Mouse (Mus musculus): ENCODE measurements around the gene Wdr47.
"Not testable (repeated sequence)": the region's sequence is repeated elsewhere in the genome, so short reads cannot be mapped to it uniquely, and the experiment has no call there.

The Wdr47 gene

DNA sequence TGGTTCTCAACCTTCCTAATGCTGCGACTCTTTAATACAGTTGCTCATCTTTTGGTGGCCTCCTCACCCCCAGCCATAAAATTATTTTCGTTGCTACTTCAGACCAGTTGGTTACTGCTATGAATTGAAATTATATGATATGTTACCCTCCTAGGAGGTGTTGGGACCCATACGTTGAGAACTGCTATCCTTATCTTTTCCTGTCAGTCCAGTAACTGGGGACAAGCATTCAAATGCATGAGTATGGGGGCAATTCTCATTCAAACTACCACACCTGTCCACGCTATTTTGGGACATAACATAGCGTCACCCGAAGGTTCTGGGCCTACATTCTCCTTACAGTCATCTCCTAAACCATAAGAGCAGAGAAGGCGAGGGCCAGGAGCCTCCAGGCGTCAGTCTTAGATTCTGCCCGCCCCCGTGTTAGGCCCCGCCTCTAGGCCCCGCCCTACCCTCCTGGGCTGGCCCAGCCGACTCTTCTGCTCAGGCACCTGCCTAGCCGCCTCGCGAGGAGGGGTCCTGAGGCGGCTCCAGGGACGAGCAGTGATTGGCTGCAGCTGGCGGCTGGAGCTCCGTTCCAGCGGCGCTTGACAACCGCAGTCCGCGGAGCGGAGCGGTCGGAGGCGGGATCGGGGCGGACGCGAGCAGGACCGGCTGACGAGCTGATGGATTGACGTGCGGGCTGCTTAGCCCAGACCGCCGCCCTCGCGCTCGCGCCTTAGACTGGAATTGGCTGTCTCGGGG, at the start of gene Wdr47:
Gene Wdr47 (plus strand): TSS at position 494 of the 744 bp plus-strand sequence.
- peak; percentile 98 for DNase-seq

DNA sequence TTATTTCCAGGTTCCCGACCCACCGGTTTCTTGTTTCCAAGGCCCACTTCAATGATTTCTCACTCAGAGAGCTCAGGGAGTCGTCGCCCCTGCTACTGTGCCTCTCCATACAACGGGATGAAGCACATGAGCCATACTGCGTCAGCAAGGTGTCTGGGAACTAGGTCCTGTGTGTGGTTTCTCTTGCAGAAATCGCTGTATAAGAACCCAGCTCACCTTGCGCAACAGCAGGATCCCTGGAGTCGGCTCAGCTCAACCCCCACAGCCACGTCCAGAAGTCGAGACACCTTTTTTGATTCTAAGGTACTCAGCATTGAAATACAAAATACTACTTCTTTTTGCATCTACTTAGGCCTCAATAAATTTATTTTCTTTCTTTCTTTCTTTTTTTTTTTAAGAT, 48.8 kb upstream of the Wdr47 start:
- no peak for DNase-seq

DNA sequence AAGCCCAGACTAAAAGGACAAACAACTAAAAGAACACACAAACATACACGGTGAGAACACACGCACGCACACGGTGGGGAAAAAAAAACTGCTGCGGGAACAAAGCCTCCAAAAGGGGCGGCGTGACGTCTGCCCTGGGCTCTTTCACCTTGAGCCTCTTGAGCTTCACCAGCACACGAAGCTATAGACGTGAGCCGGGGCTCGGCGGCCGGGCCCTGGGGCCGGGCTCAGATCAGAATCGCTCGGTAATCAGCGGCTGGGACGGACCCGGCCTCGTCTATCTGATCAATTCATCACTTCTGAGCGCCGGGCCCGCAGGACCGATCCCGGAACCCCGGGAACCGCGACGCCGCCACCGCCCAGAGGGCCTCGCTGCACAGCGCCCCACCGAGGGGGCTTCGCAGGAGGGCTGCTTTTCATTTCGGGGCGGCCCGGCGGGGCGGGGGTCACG, 36.9 kb upstream of the Wdr47 start:
- DNase-seq: no peak

DNA sequence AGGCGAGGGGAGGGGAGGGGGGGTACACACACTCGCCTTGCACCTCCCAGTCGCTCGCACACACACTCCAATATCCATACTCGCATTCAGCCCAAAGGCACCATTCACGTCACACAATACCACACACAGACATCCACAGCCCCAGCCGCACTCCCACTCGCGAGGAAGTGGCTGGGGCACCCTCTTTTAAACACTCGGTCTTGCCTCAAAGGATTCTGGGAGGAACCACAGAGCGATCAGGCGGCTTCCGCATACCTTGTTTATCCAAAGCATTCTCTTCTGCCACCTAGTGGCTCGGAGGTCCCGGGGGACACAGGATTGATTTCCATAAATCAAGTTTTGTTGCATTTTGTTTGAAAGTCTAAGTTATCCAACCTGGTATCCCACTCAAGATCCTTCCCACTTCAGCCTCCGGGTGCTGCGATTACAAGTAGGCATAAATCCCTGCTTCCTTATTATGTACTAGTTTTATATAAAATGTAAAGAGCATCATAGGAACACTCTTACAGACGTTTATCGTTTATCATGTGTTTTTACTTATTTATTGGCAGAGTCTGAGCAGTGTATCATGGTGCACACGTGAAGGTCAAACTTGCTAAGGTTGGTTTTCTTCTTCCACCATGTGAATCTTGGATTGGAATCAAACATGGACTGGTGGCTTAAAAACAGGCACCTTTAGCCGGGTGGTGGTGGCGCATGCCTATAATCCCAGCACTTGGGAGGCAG, 36.3 kb upstream of the Wdr47 start:
- peak; percentile 94 for DNase-seq

DNA sequence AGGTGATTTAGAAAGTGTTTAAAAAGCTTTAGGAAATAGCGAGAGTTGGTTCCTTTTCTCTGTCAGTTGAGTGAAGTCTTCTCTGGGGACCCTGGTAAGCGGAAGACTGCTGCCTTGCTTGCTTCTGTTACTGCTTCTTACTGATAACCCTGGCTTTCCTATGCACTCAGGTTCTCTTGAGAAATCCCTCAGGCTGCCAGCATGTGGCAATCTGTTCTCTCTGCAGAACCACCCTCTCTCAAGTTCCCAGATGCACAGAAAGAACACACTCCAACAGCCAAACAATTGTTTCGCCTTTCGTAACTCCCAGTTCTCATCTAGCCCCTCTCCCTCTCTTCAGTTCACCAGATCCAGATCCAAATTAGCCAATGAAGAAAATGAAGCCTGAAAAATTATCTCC, 33.2 kb upstream of the Wdr47 start:
- no peak for DNase-seq

DNA sequence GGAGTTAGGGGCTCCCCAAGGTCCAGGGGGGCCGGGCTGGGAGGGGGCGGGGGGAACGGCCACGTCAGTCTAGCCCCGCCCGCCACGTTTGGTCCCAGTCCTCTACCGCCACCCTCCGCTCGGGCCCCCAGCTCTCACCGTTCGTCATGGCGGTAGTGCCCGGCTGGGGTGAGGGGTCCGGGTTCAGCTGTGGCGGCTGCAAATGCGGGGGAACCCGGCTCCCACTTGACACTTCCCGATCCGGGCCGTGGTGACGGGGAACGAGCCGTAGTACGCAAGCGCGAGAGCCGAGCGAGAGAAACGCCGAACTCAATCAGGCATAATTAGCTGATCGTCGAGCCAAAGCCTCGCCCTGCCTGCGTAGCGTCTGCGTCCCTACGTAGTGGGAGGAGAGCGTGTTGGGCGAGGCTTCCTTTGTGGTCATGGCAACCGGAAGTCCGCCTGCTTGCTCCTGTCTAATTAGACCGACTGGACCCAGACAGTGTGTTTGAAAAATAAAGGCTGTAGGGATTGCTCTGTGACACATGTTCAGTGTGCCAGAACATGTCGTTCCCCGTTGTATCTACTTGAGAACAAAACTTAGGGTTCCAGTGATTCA, 28.8 kb upstream of the Wdr47 start, which contains the start of gene Tmem167b:
Gene Tmem167b (minus strand): TSS at position 334 of the 598 bp plus-strand sequence.
- peak; percentile 93 for DNase-seq

DNA sequence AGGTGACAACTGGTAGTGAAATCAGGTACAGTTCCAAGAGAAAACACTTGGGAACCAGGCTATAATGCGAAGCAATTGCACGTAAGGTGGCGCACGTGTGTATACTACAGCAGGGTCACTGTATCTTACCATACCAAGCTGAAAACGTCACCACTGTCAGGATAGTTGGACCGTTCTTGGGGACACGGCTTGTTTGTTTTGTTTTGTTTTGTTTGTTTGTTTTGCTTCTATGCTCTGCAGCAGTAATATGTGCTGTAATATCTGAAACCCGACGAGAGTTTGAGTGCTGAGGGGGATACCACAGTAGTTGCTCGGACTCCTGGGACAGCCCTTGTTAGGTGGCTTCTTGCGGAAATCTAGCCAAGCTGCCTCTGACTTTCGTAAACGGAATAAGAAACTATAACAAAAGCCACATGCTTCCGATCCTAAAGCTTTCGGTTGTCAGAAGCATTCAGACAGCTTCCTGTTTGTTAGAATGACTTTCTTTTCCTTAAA, 28.3 kb upstream of the Wdr47 start:
- DNase-seq: peak; percentile 55

DNA sequence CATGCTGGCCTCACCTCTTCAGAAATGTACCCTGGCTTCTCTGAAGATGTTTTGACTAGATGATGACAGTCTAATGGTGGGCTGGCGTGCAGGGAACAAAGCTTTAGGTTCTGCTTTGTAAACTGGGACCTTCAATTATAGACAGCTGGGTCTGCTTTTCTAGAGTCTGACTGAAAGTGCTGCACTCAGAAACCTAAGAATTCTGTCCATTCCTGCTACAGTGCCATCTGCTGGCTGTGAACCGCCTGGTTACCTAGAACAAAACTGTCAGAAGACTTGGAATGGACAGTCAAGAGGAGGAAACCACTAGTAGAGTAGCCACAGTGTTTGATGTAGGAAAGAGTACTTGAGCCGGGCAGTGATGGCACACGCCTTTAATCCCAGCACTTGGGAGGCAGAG, 27.8 kb upstream of the Wdr47 start:
- DNase-seq: peak; percentile 90

DNA sequence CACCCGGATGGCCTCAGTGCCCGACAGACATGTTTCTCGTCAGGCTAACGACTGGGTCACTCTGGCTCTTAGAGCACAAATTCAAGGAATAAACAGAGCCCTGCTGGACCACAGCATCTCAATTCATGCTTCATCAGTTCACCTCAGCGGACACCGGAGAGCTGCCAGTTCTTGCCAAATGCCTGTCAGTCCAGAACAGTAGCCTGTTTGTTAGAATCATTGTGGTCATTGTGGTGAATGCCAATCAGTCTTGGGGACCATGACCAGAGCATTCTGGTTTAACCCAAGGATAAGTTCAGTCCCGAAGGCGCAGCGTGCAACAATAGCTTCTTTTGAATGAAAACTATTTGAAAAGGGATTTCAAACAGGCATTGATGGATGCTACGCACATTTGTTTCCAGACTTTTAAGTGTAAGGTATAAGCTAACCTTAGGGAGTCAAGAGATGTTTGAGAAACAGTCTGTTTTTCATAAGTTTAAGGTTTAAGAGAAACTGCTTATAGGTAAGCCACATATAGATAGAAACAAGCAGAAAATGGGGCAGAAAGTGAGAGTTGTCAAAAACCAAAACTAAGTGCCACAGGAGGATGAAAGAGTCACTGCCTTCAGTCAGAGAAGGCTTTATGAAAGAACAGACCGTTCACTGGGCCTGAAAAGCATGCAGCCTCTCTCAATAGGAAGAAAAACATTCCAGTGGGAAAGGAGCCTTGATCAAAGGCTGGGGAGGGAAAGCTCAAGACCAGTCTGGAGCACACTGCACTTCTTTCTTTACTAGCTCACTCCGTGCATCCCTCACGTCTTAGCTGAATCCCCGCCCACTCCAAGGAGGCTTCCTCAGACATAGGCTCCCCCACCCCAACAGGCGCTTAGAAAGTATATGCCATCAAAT, 22.8 kb upstream of the Wdr47 start:
- no peak for DNase-seq

DNA sequence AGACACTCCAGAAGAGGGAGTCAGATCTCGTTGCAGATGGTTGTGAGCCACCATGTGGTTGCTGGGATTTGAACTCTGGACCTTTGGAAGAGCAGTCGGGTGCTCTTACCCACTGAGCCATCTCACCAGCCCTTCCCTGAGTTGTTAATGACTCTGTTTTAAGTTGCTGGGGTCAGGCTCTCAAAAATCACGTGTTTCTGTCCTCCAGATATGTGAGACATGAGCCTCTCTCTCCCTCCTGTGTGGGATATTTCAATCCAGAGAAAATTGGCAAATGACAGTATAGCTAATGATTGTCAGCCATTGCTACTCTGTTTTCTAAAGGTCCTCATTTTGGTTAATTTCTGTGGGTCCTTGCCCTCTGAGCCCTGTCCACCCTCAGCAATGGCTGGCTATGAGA, 21.4 kb upstream of the Wdr47 start:
- not testable (repeated sequence) for DNase-seq

DNA sequence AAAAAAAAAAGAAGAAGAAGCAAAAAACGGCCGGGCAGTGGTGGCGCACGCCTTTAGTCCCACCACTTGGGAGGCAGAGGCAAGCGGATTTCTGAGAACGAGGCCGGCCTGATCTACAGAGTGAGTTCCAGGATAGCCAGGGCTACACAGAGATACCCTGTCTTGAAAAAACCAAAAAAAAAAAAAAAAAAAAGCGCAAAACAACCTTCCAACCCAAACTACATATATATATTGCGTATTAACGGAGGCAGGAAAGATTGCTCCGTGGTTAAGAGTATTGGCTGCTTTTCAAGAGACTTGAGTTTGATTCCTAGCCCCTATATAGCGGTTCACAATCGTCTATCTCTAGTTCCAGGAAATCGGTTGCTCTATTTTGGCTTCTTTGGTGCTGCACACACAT, 20.3 kb upstream of the Wdr47 start:
- no peak for DNase-seq

DNA sequence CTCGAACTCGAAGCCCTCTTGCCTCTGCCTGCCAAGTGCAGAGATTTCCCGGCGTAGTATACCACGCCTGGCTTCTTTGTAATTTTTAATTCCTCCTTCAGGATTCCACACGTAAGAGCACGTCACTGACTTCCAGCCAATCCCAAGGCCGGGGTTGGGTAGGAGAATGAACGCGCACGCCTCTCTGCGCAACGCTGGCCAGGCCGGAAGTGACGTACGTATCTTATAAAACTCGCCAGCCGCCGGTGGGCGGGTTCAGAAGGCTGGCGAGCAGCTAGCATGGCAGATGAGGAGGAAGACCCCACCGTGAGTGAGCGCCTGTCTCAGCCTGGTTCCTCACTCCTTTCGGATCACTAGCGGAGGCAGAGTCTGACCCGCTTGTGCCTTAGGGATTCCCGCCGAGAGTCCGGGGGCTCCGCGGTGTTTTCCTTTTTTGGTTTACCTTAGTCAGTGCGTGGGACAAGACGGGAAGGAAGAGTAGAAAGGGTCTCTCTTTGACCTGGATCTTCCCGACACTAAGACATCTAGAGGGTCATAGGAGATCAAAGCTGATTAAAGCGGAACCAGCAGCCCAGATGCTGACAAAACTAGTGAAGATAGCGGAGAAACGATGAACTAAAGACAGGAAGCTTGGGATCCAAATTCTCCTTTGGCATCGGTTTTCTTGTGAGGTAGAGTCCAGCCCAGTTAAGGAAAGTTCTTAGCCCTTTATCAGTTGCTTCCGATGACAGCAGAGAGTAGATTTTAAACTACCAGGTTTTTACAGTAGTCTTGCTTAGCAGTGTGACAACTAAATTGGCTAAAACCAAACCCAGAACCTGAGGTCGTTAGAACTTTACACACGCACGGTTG, 19.4 kb upstream of the Wdr47 start, which contains the start of gene Taf13:
Gene Taf13 (plus strand): TSS at position 256 of the 852 bp plus-strand sequence.
- DNase-seq: peak; percentile 96

DNA sequence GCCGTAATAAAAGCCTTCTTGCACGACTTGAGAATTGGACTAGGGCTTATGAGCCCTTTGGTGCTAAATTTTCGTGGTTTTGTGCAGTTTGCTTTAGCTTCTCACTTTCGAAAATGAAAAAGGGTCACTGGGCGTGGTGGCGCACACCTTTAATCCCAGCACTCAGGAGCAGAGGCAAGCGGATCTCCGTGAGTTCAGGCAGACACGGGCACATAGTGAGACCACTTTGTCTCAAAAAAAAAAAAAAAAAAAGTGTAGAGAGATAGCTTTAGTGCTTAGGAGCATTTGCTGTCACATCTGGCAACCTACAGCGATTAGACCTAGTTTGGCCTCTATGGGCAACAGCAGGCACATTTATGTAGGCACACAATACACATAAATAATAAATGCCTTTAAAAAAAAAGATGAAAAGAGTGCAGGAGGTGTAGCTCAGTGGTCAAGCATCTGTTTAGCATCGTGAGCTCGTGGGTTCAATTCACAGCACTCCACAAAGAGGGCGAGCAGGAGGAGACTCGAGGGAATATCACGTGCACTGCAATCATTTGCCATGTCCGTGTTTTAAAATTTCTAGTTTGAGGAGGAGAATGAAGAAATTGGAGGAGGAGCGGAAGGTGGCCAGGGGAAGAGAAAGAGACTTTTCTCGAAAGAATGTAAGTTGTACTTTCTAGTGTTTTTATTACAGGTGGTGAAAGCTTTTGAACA, 18.6 kb upstream of the Wdr47 start:
- DNase-seq: no peak

DNA sequence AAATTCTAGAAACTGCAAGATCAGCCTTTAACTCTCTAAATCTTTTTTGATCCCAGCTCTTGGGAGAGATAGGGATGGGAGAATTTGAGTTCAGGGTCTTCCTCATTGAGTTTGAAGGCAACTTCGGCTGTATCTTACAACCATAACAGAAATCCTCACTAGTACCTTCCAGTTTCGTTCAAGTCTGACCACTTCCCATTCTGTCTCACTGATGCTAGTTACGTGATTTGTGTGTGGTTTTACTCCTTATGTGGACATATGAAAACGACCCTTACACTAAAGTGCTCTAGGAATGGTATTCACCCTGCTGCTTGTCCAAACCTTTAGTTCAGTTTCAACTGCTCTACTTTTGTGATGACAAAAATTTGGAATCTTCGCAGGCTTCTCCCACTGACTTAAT, 17.1 kb upstream of the Wdr47 start:
- no peak for DNase-seq

DNA sequence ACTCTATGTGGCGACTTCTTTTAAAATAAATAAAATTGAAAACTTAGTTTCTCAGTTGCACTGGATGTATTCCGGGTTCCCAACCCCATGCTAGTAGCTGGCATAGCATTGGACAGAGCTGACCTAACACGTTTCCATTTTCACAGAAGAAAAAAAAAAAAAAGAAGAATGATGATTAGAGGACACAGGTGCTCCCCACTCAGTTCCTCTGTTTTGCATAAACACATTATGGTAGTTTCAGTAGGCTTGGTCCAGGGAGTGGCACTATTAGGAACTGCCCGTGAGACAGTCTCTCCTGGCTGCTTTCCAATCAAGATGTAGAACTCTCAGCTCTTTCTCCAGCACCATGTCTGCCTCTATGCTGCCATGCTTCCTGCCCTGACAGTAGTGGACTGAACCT, 6.5 kb upstream of the Wdr47 start:
- no peak for DNase-seq

DNA sequence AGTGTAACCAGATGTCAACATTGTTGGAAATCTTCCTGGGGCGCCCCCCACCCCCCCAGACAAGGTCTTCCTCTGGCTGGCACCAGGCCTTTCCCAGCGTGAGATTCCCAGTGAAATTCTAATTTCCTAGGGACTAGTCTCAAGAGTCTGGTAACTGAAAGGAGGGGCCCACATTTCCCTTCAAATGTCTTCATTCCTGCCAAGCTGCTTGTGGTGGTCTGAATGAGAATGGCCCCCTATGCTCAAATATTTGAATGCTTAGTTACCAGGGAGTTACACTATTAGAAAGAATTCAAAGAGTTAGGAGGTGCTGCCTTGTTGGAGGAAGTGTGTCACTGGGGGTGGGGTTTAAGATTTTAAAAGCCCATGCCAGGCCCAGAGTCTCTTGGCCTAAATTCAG, 2.6 kb upstream of the Wdr47 start:
- no peak for DNase-seq

DNA sequence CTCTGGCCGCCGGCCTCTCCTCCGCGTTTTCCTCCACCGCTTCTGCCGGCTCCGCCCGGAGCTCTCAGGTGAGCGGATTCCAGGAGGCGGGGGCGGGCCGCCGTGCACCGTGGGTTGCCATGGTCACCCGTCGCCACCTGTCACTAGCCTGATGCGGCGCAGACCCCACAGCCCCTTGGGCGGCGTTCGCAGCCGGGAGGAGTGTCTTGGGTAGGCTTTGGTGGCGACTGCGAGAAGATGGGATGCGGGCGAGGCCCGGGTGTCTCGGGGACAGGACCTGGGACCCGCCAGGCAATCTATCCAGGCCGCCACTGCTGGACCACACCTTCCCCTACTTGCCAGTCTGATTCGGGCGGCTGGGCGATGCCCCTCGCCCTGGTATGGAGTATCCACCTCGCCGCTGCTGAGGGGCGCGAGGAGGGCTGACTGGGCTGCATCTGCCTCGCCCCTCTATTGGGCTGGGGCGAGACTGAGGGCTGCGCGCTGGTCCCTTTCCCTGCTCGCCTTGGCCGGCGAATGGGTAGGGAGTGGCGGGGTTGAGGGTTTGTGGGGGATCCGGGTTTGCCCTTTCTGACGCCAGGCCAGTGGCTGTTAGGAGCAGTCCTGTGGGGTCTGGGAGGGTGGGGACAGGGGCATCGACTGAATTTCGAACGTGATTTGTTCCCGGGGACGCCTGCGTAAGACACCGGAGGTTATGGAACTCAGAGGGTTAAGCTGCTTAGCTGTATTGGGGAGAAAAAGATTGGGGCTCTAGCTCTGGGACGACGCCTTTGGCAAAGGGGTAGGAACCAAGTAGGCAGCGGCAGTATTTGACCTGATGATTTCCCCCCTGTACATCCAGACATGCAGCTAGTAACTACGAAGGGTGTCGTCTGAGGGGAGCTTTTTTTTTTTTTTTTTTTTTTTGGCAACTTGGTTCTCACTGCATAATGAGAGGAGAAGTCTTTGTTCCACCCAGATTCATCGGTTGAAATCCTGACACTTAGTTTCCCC, 747 bp downstream of the Wdr47 start:
- DNase-seq: no peak

DNA sequence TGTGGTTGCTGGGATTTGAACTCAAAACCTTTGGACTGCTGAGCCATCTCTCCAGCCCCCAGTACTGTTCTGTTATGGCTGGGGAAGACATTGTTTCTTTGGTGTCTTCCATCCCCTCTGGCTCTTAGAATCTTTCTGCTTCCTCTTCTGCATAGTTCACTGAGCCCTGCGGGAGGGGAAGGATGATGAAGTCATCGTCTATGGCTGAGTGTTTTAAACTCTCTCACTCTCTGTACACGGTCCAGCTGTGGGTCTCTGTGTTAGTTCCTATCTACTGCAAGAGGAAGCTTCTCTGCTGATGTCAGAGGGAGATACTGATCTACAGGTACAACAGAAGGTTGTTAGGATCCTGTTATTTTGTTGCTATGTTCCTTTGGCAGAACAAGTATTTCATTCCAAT, 17.8 kb downstream of the Wdr47 start:
- no peak for DNase-seq

DNA sequence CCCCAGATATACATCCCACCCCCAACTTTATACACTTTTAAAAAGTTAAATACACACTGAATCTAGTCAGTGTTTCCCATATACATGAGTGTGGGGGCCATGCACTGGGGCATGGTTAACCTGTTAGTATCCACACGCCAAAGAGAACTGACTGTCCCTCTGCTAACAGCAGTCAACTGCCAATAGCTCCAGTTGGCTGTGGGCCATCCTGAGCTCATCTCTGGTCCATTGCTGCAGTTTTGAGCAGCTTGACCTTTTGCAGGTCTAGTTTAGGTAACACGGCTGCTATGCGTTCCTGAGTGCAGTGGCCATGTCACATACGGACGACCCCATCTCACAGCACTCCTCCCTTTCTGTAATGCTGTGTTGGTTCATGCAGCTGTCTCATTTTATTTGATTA, 43.7 kb downstream of the Wdr47 start:
- no peak for DNase-seq

DNA sequence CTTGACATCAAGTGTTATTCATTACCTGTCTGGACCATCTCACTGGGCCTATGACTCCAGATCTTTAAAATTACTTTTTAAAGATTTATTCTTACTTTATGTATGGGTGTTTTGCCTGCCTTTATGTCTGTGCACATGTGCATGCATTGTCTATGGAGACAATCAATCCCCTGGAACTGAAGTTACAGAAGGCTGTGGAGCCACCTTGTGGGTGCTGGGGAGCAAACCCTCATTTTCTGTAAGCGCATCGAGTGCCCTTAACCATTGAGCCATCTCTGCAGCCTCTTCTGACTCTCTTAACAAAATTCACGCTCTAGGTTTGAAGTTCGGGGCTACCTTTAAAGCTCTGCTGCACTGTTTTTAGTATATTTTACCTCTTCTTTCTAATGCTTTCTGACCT, 48.3 kb downstream of the Wdr47 start:
- peak; percentile 13 for DNase-seq
